Mouse (Mus musculus) ovary, adult 18-20 months (tissue): ENCODE measurements around the gene Gna14.

Source experiments
- DNase-seq: peaks from one replicate; pipeline ENCODE4 v3.0.0; 2022; ENCODE audit warnings: low spot score, mixed read lengths

Gna14 gene

GRCm38 (mm10) chr19:16456181-16456580 lies 20.6 kb downstream of the Gna14 start:
- no peak for DNase-seq

- DNase-seq = no peak
Observed at GRCm38 (mm10) chr19:16457127-16457526, 21.6 kb downstream of the Gna14 start.

- no peak for DNase-seq
Observed at GRCm38 (mm10) chr19:16459317-16459716, 23.8 kb downstream of the Gna14 start.

GRCm38 (mm10) chr19:16460292-16460691 lies 24.7 kb downstream of the Gna14 start:
- DNase-seq = no peak

- DNase-seq = no peak
Observed at GRCm38 (mm10) chr19:16460831-16461230, 25.3 kb downstream of the Gna14 start.

- no peak for DNase-seq
Observed at GRCm38 (mm10) chr19:16462461-16462860, 26.9 kb downstream of the Gna14 start.

GRCm38 (mm10) chr19:16464730-16465129 lies 29.2 kb downstream of the Gna14 start:
- DNase-seq = no peak

- no peak for DNase-seq
Observed at GRCm38 (mm10) chr19:16468756-16469374, 33.3 kb downstream of the Gna14 start.

GRCm38 (mm10) chr19:16472655-16473054 lies 37.1 kb downstream of the Gna14 start:
- no peak for DNase-seq

GRCm38 (mm10) chr19:16477314-16477946 lies 41.9 kb downstream of the Gna14 start:
- no peak for DNase-seq

GRCm38 (mm10) chr19:16478186-16478607 lies 42.6 kb downstream of the Gna14 start:
- DNase-seq = no peak

GRCm38 (mm10) chr19:16482047-16482446 lies 46.5 kb downstream of the Gna14 start:
- no peak for DNase-seq

GRCm38 (mm10) chr19:16484237-16484636 lies 48.7 kb downstream of the Gna14 start:
- no peak for DNase-seq

GRCm38 (mm10) chr19:16484671-16485070 lies 49.1 kb downstream of the Gna14 start:
- DNase-seq = no peak

- no peak for DNase-seq
Observed at GRCm38 (mm10) chr19:16490756-16491155, 55.2 kb downstream of the Gna14 start.

GRCm38 (mm10) chr19:16491497-16491896 lies 55.9 kb downstream of the Gna14 start:
- DNase-seq = no peak

GRCm38 (mm10) chr19:16492453-16492852 lies 56.9 kb downstream of the Gna14 start:
- DNase-seq = no peak

- DNase-seq = no peak
Observed at GRCm38 (mm10) chr19:16494816-16495516, 59.4 kb downstream of the Gna14 start.

- no peak for DNase-seq
Observed at GRCm38 (mm10) chr19:16496016-16496415, 60.5 kb downstream of the Gna14 start.

GRCm38 (mm10) chr19:16502054-16502453 lies 66.5 kb downstream of the Gna14 start:
- DNase-seq = no peak

GRCm38 (mm10) chr19:16506711-16507364 lies 71.3 kb downstream of the Gna14 start:
- no peak for DNase-seq

- no peak for DNase-seq
Observed at GRCm38 (mm10) chr19:16510343-16511080, 75.0 kb downstream of the Gna14 start.
